In the genomic region with DNA sequence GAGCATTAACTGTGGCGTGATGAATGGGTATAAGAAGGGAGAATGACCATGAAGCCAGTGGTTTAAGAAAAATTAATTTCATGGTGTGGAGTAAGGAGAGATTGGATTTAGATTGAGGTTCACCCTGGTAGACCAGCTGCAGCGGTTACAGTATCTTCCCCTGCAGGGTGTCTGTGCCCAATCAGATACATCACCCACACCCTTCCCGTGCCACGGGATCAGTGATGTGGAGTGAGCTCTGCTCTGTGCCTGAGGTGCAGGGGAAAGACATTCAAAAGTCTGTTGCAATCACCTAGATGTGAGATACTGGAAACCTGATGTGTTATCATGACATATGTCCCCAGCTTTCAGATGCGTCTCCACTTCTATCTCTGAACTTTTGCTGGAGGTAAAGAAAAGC, we compare ENCODE assay signal across 19 mouse cellular contexts.
"Had no signal": no experiment of that assay in that cellular context is flagged by ENCODE, and none has a peak within 500 bp of the region (broad histone marks: within the 10 kb centered on the region; RNA-seq: fewer than 3 reads in every experiment).

No protein-coding gene starts in this region.

- H3K4me1 ChIP-seq: liver, embryonic 13.5 days; liver, embryonic 15.5 days; lung, embryonic 15.5 days; midbrain, embryonic 12.5 days; neural tube, embryonic 13.5 days; neural tube, embryonic 15.5 days; stomach, embryonic 15.5 days had no signal

- DNase-seq: liver, embryonic 13.5 days; liver, postnatal 0 days; lung, adult 2 months; lung, postnatal 4 days; midbrain, embryonic 14.5 days; right cerebral cortex, postnatal 14 days; thymus, adult 2 months; thymus, postnatal 25 days; thymus, postnatal 4 days had no signal

- H3K4me2 ChIP-seq: liver, embryonic 13.5 days; liver, embryonic 15.5 days; lung, embryonic 15.5 days; midbrain, embryonic 12.5 days; neural tube, embryonic 13.5 days; neural tube, embryonic 15.5 days; stomach, embryonic 15.5 days had no signal

- H3K27me3 ChIP-seq: liver, embryonic 13.5 days; liver, embryonic 15.5 days; lung, embryonic 15.5 days; midbrain, embryonic 12.5 days; neural tube, embryonic 13.5 days; neural tube, embryonic 15.5 days; stomach, embryonic 15.5 days had no signal

- H3K4me3 ChIP-seq: liver, embryonic 13.5 days; liver, embryonic 15.5 days; lung, embryonic 15.5 days; midbrain, embryonic 12.5 days; myocyte; neural tube, embryonic 13.5 days; neural tube, embryonic 15.5 days; stomach, embryonic 15.5 days had no signal

- H3K9me3 ChIP-seq: liver, embryonic 13.5 days; liver, embryonic 15.5 days; neural tube, embryonic 13.5 days; stomach, embryonic 15.5 days had no signal

- H3K36me3 ChIP-seq: liver, embryonic 13.5 days; liver, embryonic 15.5 days; lung, embryonic 15.5 days; midbrain, embryonic 12.5 days; neural tube, embryonic 13.5 days; neural tube, embryonic 15.5 days; stomach, embryonic 15.5 days had no signal

- H3K27ac ChIP-seq: liver, embryonic 13.5 days; liver, embryonic 15.5 days; lung, embryonic 15.5 days; midbrain, embryonic 12.5 days; neural tube, embryonic 13.5 days; neural tube, embryonic 15.5 days; stomach, embryonic 15.5 days; stomach, postnatal 0 days had no signal

- ATAC-seq: liver, postnatal 0 days; lung, postnatal 0 days; midbrain, embryonic 16.5 days had no signal

- H3K9ac ChIP-seq: liver, embryonic 13.5 days; liver, embryonic 15.5 days; liver, postnatal 0 days; lung, embryonic 15.5 days; midbrain, embryonic 12.5 days; neural tube, embryonic 13.5 days; neural tube, embryonic 15.5 days; stomach, embryonic 15.5 days had no signal
